Mouse (Mus musculus) G1E (cell line): ENCODE data around the gene Ugt1a6a. TPM values are rescaled to one million over a fixed set of nuclear protein-coding genes. Genes with fewer than 3 reads are reported as not detected.

Experiments used
- ATAC-seq: 2 replicates; pipeline ENCODE4 v1.8.0; 2016; ENCODE audit warnings: mild to moderate bottlenecking; ENCODE audit not compliant: insufficient number of reproducible peaks, poor library complexity, low FRiP score, severe bottlenecking; ENCODE audit errors: extremely low read depth
- DNase-seq: peaks from one replicate; pipeline ENCODE4 v3.0.0; 2012; ENCODE audit warnings: low spot score
- H3K27me3 ChIP-seq: 2 replicates; pipeline ENCODE4 v1.6.1; 2012; ENCODE audit warnings: mild to moderate bottlenecking, low read length, inconsistent platforms; ENCODE audit not compliant: insufficient read depth
- H3K36me3 ChIP-seq: replicated peaks from 2 replicates; pipeline ENCODE3; 2012; ENCODE audit warnings: mild to moderate bottlenecking, inconsistent platforms
- H3K4me1 ChIP-seq: 2 replicates; pipeline ENCODE4 v1.6.1; 2012; ENCODE audit warnings: low read depth, low read length, inconsistent platforms, mixed read lengths; ENCODE audit not compliant: insufficient read depth
- H3K4me3 ChIP-seq: 2 replicates; pipeline ENCODE4 v1.5.1; 2012; ENCODE audit warnings: low read depth, mild to moderate bottlenecking, inconsistent platforms, low read length, moderate library complexity, mixed read lengths
- H3K9me3 ChIP-seq: replicated peaks from 2 replicates; pipeline ENCODE4 v1.6.1; 2012; ENCODE audit warnings: inconsistent platforms
- CTCF ChIP-seq: IDR thresholded peaks from 2 replicates; pipeline ENCODE4 v1.5.1; 2012; ENCODE audit warnings: low read depth, low read length, inconsistent platforms, mixed read lengths
- GATA1 ChIP-seq: IDR thresholded peaks from 2 replicates; pipeline ENCODE4 v1.6.1; 2012; ENCODE audit warnings: borderline replicate concordance, low read length, inconsistent platforms, mixed read lengths
- GATA2 ChIP-seq: IDR thresholded peaks from 2 replicates; pipeline ENCODE4 v1.6.1; 2012; ENCODE audit warnings: low read depth, low read length, inconsistent platforms, borderline replicate concordance
- POLR2AphosphoS5 ChIP-seq: IDR thresholded peaks from 2 replicates; pipeline ENCODE4 v1.6.1; 2012; ENCODE audit warnings: low read depth, low read length, inconsistent platforms; ENCODE audit not compliant: insufficient replicate concordance
- TAL1 ChIP-seq: conservative IDR thresholded peaks from 2 replicates; pipeline ENCODE4 v1.6.1; 2012; ENCODE audit warnings: low read depth, low read length, inconsistent platforms, mixed read lengths
- polyA plus RNA-seq: library from polyadenylated mRNA; stranded (reverse); fragments of >175 nt; gene quantifications from 2 replicates; pipeline ENCODE4 v1.2.3, GENCODE M21; 2012
- total RNA-seq, 2 experiments: library from RNA; stranded (forward) in 1 of 2; stranded (reverse) in 1 of 2; fragments of 200-1000 nt in 1 of 2; fragments of >200 nt in 1 of 2; fragmentation: Nextera tagmentation in 1 of 2; gene quantifications; 2 replicates each; pipeline ENCODE4 v1.2.3; 2014 to 2017

Ugt1a6a gene
- total and polyA plus RNA-seq, 3 experiments: 0.60 to 0.98 TPM; not detected in 1

DNA sequence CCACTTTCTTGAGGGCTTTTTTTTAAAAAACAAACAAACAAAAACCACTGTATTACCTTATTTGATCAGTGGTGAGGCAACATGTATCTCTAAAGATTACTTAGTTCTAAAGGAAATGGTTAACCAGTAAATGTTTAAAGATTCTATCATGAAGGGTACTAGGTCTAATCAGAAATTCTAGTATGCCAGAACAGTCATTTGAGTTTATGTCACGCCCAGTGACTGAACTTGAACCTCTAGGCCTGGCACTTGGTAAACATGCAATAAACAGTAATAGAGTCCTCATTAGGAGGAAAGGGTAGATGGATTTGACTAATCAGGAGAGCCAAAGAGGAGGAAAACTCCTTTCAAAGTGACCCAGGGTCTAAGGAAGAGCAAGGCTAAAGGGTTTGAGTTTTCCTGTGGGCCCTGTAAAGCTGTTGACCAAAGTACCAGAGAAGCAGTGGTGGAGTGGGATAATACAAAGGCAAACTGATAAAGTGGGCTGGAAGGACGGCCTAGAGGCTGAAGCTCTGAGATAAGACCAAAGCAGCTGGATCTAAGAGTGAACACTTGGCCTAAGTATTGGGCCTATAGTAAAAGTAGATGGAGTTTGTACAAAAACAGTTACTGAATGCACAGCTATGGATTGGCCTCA, 72.4 kb downstream of the Ugt1a6a start:
- Histone ChIP-seq H3K36me3 (no peaks in the 10 kb centered on the region), H3K4me1 (no peaks in the 10 kb centered on the region), H3K9me3 (peaks cover 4% of the 10 kb centered on the region), H3K4me3 (no peak overlapping the region), H3K27me3 (no peaks in the 10 kb centered on the region; the same call in 1 of the 2 replicates)
- no peak for DNase-seq
- no peak for ATAC-seq
- no peak for TF ChIP-seq GATA1
- no peak for TF ChIP-seq TAL1
- TF ChIP-seq POLR2AphosphoS5: no peak
- TF ChIP-seq CTCF: no peak
- TF ChIP-seq GATA2: no peak

DNA sequence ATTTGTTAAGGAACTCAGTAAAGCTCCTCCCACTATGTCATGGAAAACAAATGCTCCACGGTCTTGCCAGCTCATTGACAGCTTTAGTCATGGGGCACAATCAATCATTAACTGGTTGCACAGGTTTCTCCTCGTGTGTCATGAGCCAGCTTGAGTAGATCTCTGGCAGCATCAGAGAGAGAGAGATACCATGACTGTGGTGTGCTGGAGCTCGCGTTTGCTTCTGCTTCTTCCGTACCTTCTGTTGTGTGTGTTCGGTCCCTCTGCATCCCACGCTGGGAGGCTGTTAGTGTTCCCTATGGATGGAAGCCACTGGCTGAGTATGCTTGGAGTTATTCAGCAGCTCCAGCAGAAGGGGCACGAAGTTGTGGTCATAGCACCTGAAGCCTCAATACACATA, 77.2 kb downstream of the Ugt1a6a start, which contains the start of gene Ugt1a1:
Gene Ugt1a1 (plus strand): TSS at position 148 of the 400 bp plus-strand sequence.
- no peaks in the 10 kb centered on the region for H3K4me1 ChIP-seq
- H3K9me3 ChIP-seq: no peaks in the 10 kb centered on the region
- TF ChIP-seq CTCF: no peak
- DNase-seq (no peak), ATAC-seq (no peak)
- no peaks in the 10 kb centered on the region for H3K36me3 ChIP-seq
- no peak within 1 kb of the TSS for H3K4me3 ChIP-seq
- no peaks in the 10 kb centered on the region for H3K27me3 ChIP-seq

DNA sequence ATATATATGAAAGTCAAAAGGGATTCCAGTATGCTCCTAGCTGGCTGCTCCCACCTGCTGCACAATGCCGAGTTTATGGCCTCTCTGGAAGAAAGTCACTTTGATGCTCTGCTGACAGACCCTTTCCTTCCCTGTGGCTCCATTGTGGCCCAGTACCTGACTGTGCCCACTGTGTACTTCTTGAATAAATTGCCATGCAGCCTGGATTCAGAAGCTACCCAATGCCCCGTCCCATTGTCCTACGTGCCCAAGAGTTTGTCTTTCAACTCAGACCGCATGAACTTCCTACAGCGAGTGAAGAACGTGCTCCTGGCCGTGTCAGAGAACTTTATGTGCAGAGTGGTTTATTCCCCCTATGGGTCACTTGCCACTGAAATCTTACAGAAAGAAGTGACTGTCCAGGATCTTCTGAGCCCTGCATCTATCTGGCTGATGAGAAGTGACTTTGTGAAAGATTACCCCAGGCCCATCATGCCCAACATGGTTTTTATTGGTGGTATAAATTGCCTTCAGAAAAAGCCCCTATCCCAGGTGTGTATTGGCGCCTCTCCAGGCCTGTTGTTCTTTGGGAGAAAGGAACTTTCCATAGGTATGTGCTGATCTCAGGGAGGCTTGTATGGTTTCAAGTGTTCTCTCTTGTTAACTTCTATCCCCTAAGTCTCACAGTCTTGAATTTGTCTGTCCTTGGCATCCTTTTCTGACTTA, 77.9 kb downstream of the Ugt1a6a start:
- Histone ChIP-seq H3K4me1 (no peaks in the 10 kb centered on the region), H3K4me3 (no peak overlapping the region), H3K27me3 (no peaks in the 10 kb centered on the region), H3K36me3 (no peaks in the 10 kb centered on the region), H3K9me3 (no peaks in the 10 kb centered on the region)
- DNase-seq (no peak), ATAC-seq (no peak)
- TF ChIP-seq TAL1 (no peak), GATA2 (no peak), POLR2AphosphoS5 (no peak), CTCF (no peak), GATA1 (no peak)

DNA sequence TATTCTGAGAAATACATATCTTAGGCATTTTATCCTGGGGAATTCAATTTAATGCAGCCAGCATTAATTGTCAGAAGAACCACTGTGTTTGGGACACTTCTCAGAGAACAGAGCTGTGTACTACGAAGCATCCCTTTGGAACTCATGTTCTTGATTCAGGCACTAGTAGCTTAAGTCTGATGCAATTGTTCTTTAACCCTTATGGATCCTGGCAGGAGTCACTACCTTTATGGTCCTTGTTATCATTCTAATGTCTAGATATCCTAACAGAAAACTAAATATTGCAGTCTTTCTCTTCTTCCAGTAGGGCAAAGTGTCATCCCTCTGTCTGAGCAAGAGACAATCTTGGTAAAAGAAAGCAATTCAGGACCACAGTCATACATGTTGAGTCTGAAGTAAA, 78.5 kb downstream of the Ugt1a6a start:
- Histone ChIP-seq H3K4me3 (no peak overlapping the region), H3K27me3 (no peaks in the 10 kb centered on the region), H3K4me1 (no peaks in the 10 kb centered on the region), H3K36me3 (no peaks in the 10 kb centered on the region), H3K9me3 (no peaks in the 10 kb centered on the region)
- TF ChIP-seq TAL1 (no peak), GATA1 (no peak), GATA2 (no peak), CTCF (no peak), POLR2AphosphoS5 (no peak)
- ATAC-seq: no peak
- no peak for DNase-seq

DNA sequence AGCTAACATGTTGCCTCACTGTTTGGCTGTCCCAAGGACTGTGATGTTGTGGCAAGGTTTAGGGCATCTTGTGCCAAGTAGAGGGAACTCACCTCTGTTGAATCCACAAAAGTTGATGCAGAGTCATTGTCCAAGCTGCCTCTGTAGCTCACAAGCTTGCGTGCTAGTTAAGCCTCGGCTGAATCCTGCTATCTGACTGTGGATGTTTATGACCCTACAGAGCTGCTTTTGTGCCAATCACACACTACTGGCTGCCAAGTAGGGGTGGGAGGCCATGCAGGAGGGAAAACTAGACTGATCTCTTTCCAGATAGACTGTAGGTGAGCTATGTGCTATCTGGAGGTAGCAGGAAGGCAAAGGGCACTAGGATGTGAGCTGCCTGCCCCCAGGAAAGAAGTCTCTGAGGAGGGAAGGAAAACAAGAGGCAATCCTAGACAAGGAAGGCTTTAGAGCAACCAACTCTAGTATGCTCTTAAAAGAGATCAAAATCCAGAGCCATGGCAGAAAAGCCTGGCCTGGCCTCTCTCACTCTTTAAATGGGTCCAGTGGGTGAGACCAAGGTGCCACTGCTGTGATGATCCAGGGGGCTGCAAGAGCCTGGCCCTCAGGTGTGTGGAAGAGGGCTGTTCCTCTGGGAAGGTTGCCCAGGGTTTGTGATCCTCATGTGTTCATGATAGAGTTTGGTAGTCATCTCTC, 79.3 kb downstream of the Ugt1a6a start:
- Histone ChIP-seq H3K9me3 (no peaks in the 10 kb centered on the region), H3K27me3 (no peaks in the 10 kb centered on the region), H3K36me3 (no peaks in the 10 kb centered on the region), H3K4me1 (no peaks in the 10 kb centered on the region), H3K4me3 (no peak overlapping the region)
- no peak for DNase-seq
- 0 out of 2 replicates have a peak, but pooled peaks have one; percentile 18 for TF ChIP-seq POLR2AphosphoS5
- no peak for TF ChIP-seq CTCF
- TF ChIP-seq GATA1: 0 out of 2 replicates have a peak, but pooled peaks have one; percentile 59
- ATAC-seq: no peak

DNA sequence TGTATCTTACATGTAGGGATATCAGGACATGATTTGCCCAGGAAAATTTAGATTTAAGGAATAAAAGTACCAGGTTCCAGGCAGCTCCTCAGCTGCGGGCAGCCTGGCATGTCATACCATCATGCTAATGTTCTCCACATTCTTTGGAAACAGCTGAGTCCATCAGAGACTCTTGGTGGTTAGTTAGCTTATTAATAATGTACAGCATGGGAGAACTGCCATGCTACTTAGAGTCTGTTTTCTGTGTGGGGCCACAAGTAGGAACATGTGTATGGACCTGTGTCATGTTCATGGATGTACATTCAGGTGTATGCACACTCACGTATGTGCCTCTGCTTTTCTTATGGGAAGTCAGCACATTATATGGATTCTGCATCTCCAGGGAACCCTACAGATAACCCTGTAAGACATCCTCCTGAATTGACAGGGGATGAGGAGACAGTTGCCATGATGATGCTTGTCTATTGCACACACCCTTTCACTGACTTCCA, 79.9 kb downstream of the Ugt1a6a start:
- TF ChIP-seq GATA2: no peak
- TF ChIP-seq TAL1: no peak
- no peak for TF ChIP-seq POLR2AphosphoS5
- 0 out of 2 replicates have a peak, but pooled peaks have one; percentile 18 for TF ChIP-seq CTCF
- no peak for TF ChIP-seq GATA1
- no peaks in the 10 kb centered on the region for H3K9me3 ChIP-seq
- ATAC-seq (no peak), DNase-seq (no peak)
- H3K27me3 ChIP-seq: no peaks in the 10 kb centered on the region
- no peaks in the 10 kb centered on the region for H3K36me3 ChIP-seq
- H3K4me3 ChIP-seq: no peak overlapping the region
- no peaks in the 10 kb centered on the region for H3K4me1 ChIP-seq
